Mouse (Mus musculus) urinary bladder, postnatal 0 days (tissue): ENCODE data around the gene Etl4. TPM values are rescaled to one million over a fixed set of nuclear protein-coding genes. Genes with fewer than 3 reads are reported as not detected.

Experiments used
- microRNA-seq: library from miRNA; unstranded; fragments of <30 nt; microRNA quantifications from one replicate; pipeline ENCODE4, GENCODE M21; 2016
- polyA plus RNA-seq: library from polyadenylated mRNA; unstranded; fragments of >200 nt; fragmentation: Nextera tagmentation; extraction: Ambion mirVana; gene quantifications from 2 replicates; pipeline ENCODE4 v1.2.1, GENCODE M21; 2015

Etl4 gene
- 14.8 and 19.9 TPM in 2 replicates for polyA plus RNA-seq

GRCm38 (mm10) chr2:19909171-19909899, at the start of gene Etl4:
Gene Etl4, plus strand, starts transcription at chr2:19909780.

Small RNA genes lying within 50 kb of the gene (microRNA-seq; reads per million reads assigned to microRNA genes)
- gene Gm44457: not detected
